Mouse (Mus musculus) G1E (cell line): Measurements from ENCODE around the gene Gm3238.

Source experiments
- CTCF ChIP-seq: IDR thresholded peaks from 2 replicates; pipeline ENCODE4 v1.5.1; 2012; ENCODE audit warnings: low read depth, low read length, inconsistent platforms, mixed read lengths
- GATA1 ChIP-seq: IDR thresholded peaks from 2 replicates; pipeline ENCODE4 v1.6.1; 2012; ENCODE audit warnings: borderline replicate concordance, low read length, inconsistent platforms, mixed read lengths
- POLR2AphosphoS5 ChIP-seq: IDR thresholded peaks from 2 replicates; pipeline ENCODE4 v1.6.1; 2012; ENCODE audit warnings: low read depth, low read length, inconsistent platforms; ENCODE audit not compliant: insufficient replicate concordance
- TAL1 ChIP-seq: conservative IDR thresholded peaks from 2 replicates; pipeline ENCODE4 v1.6.1; 2012; ENCODE audit warnings: low read depth, low read length, inconsistent platforms, mixed read lengths

DNA sequence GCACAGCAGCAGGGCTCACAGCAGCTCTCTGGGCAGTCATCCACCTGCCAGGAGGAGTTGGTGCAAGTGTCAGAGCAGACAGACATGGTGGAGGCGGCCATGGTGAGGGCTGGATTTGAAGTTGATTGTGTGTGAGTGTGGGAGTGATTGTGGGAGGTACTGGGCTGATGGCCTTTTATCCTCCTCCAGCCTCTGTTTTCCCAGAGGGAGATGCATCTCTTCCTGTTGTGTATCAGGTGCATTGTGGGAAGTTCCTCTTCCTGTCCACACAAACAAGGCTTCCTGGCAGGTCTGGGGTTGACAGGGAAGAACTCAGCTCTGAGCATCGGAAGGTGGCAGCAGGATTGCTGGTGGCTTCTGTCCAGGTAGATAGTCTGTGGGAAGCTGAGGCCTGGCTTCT, 23.9 kb upstream of the Gm3238 start, which contains the start of gene Gm9639:
- TF ChIP-seq CTCF: no peak
- no peak for TF ChIP-seq GATA1
- TF ChIP-seq TAL1: no peak
- no peak for TF ChIP-seq POLR2AphosphoS5
